Mouse (Mus musculus) naive thymus-derived CD4-positive, alpha-beta T cell, adult 5 months (primary cell): ENCODE measurements around the gene Casp8. TPM values are rescaled to one million over a fixed set of nuclear protein-coding genes. Genes with fewer than 3 reads are reported as not detected.

Source experiments
- polyA plus RNA-seq: library from polyadenylated mRNA; unstranded; fragments of 100-300 nt; shearing (Covaris generic); gene quantifications from one replicate; pipeline ENCODE4 v1.2.1, GENCODE M21; 2017

Casp8 gene
- polyA plus RNA-seq: 144 TPM

DNA sequence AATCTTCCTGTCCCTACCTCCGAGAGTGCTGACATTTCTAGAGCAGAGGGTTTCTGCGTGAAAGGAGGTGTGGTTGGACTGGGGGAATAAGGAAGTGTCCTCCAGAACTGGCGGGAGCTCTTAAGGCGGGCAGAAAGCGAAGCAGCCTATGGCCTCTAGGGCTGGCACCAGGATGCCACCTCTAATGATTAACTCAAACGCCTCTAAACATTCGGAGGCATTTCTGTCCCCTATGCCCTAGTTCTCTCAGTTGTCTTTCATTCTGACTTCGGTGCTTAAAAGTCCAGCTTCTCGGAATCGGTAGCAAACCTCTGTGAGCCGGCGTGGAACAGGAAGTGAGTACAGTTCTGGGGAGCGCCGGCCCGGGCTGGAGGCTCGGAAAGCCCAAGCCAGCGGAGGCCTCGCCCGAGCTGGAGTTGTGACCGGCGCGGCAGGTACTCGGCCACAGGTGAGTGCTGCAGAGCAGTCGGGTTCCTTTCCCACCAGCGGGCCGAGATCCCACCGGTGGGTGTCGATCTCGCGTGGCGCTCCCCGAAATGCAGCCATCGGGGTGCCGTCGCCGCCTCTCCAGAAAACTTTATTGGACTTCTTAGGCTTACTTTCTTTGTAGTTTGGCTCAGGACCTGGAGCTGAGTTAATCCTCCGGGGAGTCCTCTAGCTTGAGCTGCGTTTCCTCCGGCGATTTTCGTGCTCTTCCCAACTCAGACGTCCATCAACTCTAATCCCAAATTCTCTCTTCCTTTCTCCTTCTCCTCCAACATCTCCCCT, at the start of gene Casp8:
TSS of gene Casp8 (plus strand) at position 84 of the 768 bp plus-strand sequence.

Other genes with a start within 250 kb of the Casp8 start
- 11.6 TPM for gene Fam126b, start 209.1 kb upstream of the Casp8 start, polyA plus RNA-seq
- 67.8 TPM for gene Ndufb3, start 209.0 kb upstream of the Casp8 start, polyA plus RNA-seq
- gene Als2cr12, start 99.4 kb upstream of the Casp8 start, polyA plus RNA-seq: not detected
- 104 TPM for gene Cflar, start 83.9 kb upstream of the Casp8 start, polyA plus RNA-seq
- gene Trak2, start 178.1 kb downstream of the Casp8 start, polyA plus RNA-seq: 43.6 TPM
- gene Stradb, start 178.1 kb downstream of the Casp8 start, polyA plus RNA-seq: 20.6 TPM